Mouse (Mus musculus) lung, embryonic 16.5 days (tissue): ENCODE data around the gene Sgms2. TPM values are rescaled to one million over a fixed set of nuclear protein-coding genes. Genes with fewer than 3 reads are reported as not detected.

Experiments
- ATAC-seq: fragments of 200-750 bp; cut with Nextera tagmentation; 2 replicates; pipeline ENCODE4 v1.8.0; 2017; ENCODE audit warnings: low read depth, mild to moderate bottlenecking, moderate library complexity
- H3K27ac ChIP-seq: fragments of 300-500 bp; sonication (generic); 2 replicates; pipeline ENCODE4 v1.5.1; 2014; ENCODE audit warnings: mild to moderate bottlenecking, control low read depth, low read length
- H3K27me3 ChIP-seq: fragments of 300-500 bp; sonication (generic); 2 replicates; pipeline ENCODE4 v1.6.1; 2014; ENCODE audit warnings: low read depth, low read length, mixed read lengths; ENCODE audit not compliant: control insufficient read depth, insufficient read depth
- H3K36me3 ChIP-seq: fragments of 300-500 bp; sonication (generic); 2 replicates; pipeline ENCODE4 v1.6.1; 2014; ENCODE audit warnings: low read length; ENCODE audit not compliant: control insufficient read depth, insufficient read depth
- H3K4me1 ChIP-seq: fragments of 300-500 bp; sonication (generic); replicated peaks from 2 replicates; pipeline ENCODE4 v1.6.1; 2014; ENCODE audit warnings: low read length, mixed read lengths; ENCODE audit not compliant: control insufficient read depth, insufficient read depth
- H3K4me2 ChIP-seq: fragments of 300-500 bp; sonication (generic); 2 replicates; pipeline ENCODE4 v1.6.1; 2014; ENCODE audit warnings: low read depth, low read length, control low read depth
- H3K4me3 ChIP-seq: fragments of 300-500 bp; sonication (generic); 2 replicates; pipeline ENCODE4 v1.5.1; 2014; ENCODE audit warnings: mild to moderate bottlenecking, low read length, control low read depth
- H3K9ac ChIP-seq: fragments of 300-500 bp; sonication (generic); 2 replicates; pipeline ENCODE4 v1.6.1; 2014; ENCODE audit warnings: low read length, control low read depth
- H3K9me3 ChIP-seq: fragments of 300-500 bp; sonication (generic); 2 replicates; pipeline ENCODE4 v1.6.1; 2016; ENCODE audit warnings: low read length; ENCODE audit not compliant: control insufficient read depth
- WGBS: fragments of 180-500 bp; shearing (Covaris S2); extraction: QIAGEN DNeasy Blood & Tissue Kit; methylation state at CpG from one replicate; pipeline ENCODE4 v1.1.7; 2014; 5-methylcytosine and 5-hydroxymethylcytosine counted together
- polyA plus RNA-seq: library from polyadenylated mRNA; unstranded; fragments of >200 nt; fragmentation: Nextera tagmentation; extraction: Ambion mirVana; gene quantifications from 2 replicates; pipeline ENCODE4 v1.2.1, GENCODE M21; 2015

Sgms2 gene
- polyA plus RNA-seq, 1 experiment from 2014 or later = 4.0 TPM

GRCm38 (mm10) chr3:131511616-131512015 is 20.4 kb upstream of the Sgms2 start:
- WGBS = 58% methylated on average over 8 of the region's 8 CpGs
- Histone ChIP-seq H3K4me2 (no peak overlapping the region), H3K36me3 (no peaks in the 10 kb centered on the region), H3K9ac (no peak overlapping the region), H3K27ac (no peak overlapping the region), H3K27me3 (no peaks in the 10 kb centered on the region), H3K9me3 (no peaks in the 10 kb centered on the region), H3K4me3 (no peak overlapping the region), H3K4me1 (no peaks in the 10 kb centered on the region)
- 0 out of 2 replicates have a peak, but pooled peaks have one; percentile 20 for ATAC-seq

- ATAC-seq = no peak
- 19% methylated on average over 2 of the region's 2 CpGs for WGBS
These were observed 16.8 kb upstream of the Sgms2 start for GRCm38 (mm10) chr3:131508024-131508423.

GRCm38 (mm10) chr3:131504595-131505223 is 13.5 kb upstream of the Sgms2 start:
- WGBS = 69% methylated on average over 14 of the region's 14 CpGs
- ATAC-seq = no peak
- no peak overlapping the region for H3K4me2 ChIP-seq
- no peaks in the 10 kb centered on the region for H3K36me3 ChIP-seq
- no peaks in the 10 kb centered on the region for H3K4me1 ChIP-seq
- H3K4me3 ChIP-seq = no peak overlapping the region
- H3K9me3 ChIP-seq = no peaks in the 10 kb centered on the region
- H3K27me3 ChIP-seq = no peaks in the 10 kb centered on the region
- H3K9ac ChIP-seq = no peak overlapping the region
- H3K27ac ChIP-seq = no peak overlapping the region

More at GRCm38 (mm10) chr3:131508024-131508423, 16.8 kb upstream of the Sgms2 start:
- no peaks in the 10 kb centered on the region for H3K4me1 ChIP-seq
- H3K27ac ChIP-seq = no peak overlapping the region
- H3K4me3 ChIP-seq = no peak overlapping the region
- no peaks in the 10 kb centered on the region for H3K36me3 ChIP-seq
- no peaks in the 10 kb centered on the region for H3K9me3 ChIP-seq
- no peaks in the 10 kb centered on the region for H3K27me3 ChIP-seq
- H3K9ac ChIP-seq = no peak overlapping the region
- H3K4me2 ChIP-seq = no peak overlapping the region

GRCm38 (mm10) chr3:131501677-131502370 is 10.6 kb upstream of the Sgms2 start:
- H3K36me3 ChIP-seq = no peaks in the 10 kb centered on the region
- 77% methylated on average over 10 of the region's 10 CpGs for WGBS
- no peak for ATAC-seq
- no peaks in the 10 kb centered on the region for H3K4me1 ChIP-seq
- H3K9me3 ChIP-seq = no peaks in the 10 kb centered on the region
- no peaks in the 10 kb centered on the region for H3K27me3 ChIP-seq
- no peak overlapping the region for H3K4me2 ChIP-seq
- no peak overlapping the region for H3K27ac ChIP-seq
- H3K4me3 ChIP-seq = no peak overlapping the region
- H3K9ac ChIP-seq = no peak overlapping the region

GRCm38 (mm10) chr3:131499651-131500050 is 8.4 kb upstream of the Sgms2 start:
- Histone ChIP-seq H3K4me3 (no peak overlapping the region), H3K27ac (no peak overlapping the region), H3K9me3 (no peaks in the 10 kb centered on the region), H3K4me1 (no peaks in the 10 kb centered on the region), H3K36me3 (no peaks in the 10 kb centered on the region), H3K4me2 (no peak overlapping the region), H3K27me3 (no peaks in the 10 kb centered on the region), H3K9ac (no peak overlapping the region)
- WGBS = 81% methylated on average over 6 of the region's 6 CpGs
- ATAC-seq = no peak

GRCm38 (mm10) chr3:131496506-131497122 is 5.4 kb upstream of the Sgms2 start:
- Histone ChIP-seq H3K9me3 (no peaks in the 10 kb centered on the region), H3K9ac (no peak overlapping the region), H3K4me1 (no peaks in the 10 kb centered on the region), H3K27ac (no peak overlapping the region), H3K27me3 (peaks cover 6% of the 10 kb centered on the region; the same call in 1 of the 2 replicates), H3K4me2 (no peak overlapping the region), H3K36me3 (no peaks in the 10 kb centered on the region), H3K4me3 (no peak overlapping the region)
- ATAC-seq = no peak
- WGBS = 74% methylated on average over 10 of the region's 10 CpGs

GRCm38 (mm10) chr3:131495076-131495475 is 3.9 kb upstream of the Sgms2 start:
- 57% methylated on average over 1 of the region's 1 CpGs for WGBS
- Histone ChIP-seq H3K27ac (no peak overlapping the region), H3K9me3 (no peaks in the 10 kb centered on the region), H3K9ac (no peak overlapping the region), H3K4me2 (no peak overlapping the region), H3K36me3 (no peaks in the 10 kb centered on the region), H3K4me3 (no peak overlapping the region), H3K27me3 (peaks cover 10% of the 10 kb centered on the region; the same call in 1 of the 2 replicates), H3K4me1 (peaks cover 6% of the 10 kb centered on the region; the same call in 1 of the 2 replicates)
- no peak for ATAC-seq

GRCm38 (mm10) chr3:131493194-131493593 is 2.0 kb upstream of the Sgms2 start:
- no peaks in the 10 kb centered on the region for H3K36me3 ChIP-seq
- H3K4me2 ChIP-seq = no peak overlapping the region
- ATAC-seq = no peak
- no peak overlapping the region for H3K4me3 ChIP-seq
- H3K9me3 ChIP-seq = no peaks in the 10 kb centered on the region
- peaks cover 9% of the 10 kb centered on the region for H3K4me1 ChIP-seq
- no peak overlapping the region for H3K9ac ChIP-seq
- peaks cover 10% of the 10 kb centered on the region for H3K27me3 ChIP-seq
- H3K27ac ChIP-seq = no peak overlapping the region
- WGBS = 26% methylated on average over 6 of the region's 6 CpGs

GRCm38 (mm10) chr3:131491980-131492379 is 769 bp upstream of the Sgms2 start:
- Histone ChIP-seq H3K36me3 (no peaks in the 10 kb centered on the region), H3K27me3 (peaks cover 10% of the 10 kb centered on the region), H3K4me1 (peaks cover 9% of the 10 kb centered on the region), H3K4me2 (no peak overlapping the region), H3K9me3 (no peaks in the 10 kb centered on the region), H3K9ac (no peak overlapping the region), H3K4me3 (no peak overlapping the region), H3K27ac (no peak overlapping the region)
- WGBS = 84% methylated on average over 7 of the region's 7 CpGs
- ATAC-seq = no peak
